Mouse (Mus musculus) gastrocnemius, adult 18-20 months (tissue): ENCODE results near the gene Pla2g10. TPM values are rescaled to one million over a fixed set of nuclear protein-coding genes. Genes with fewer than 3 reads are reported as not detected.
A peak's percentile ranks its signal among the peaks of the same experiment; 100 is the strongest.
"Not testable (repeated sequence)": the region's sequence is repeated elsewhere in the genome, so short reads cannot be mapped to it uniquely, and the experiment has no call there.

Experiments used
- DNase-seq: peaks from one replicate; pipeline ENCODE4 v3.0.0; 2021; ENCODE audit warnings: low spot score
- long read RNA-seq, 2 experiments: library from polyadenylated mRNA; stranded (forward); transcript quantifications; one replicate each; pipeline ENCODE4 v2.0.0; 2021
- total RNA-seq, 2 experiments: library from RNA; stranded (reverse); gene quantifications; 2 replicates each; pipeline ENCODE4 v1.2.3; 2021

Pla2g10 gene
- not detected for total RNA-seq
- long read RNA-seq, experiment 1, partial matches to known transcripts = 0 of 1 reads
- long read RNA-seq, experiment 1, other reads (novel, unspliced or antisense) = 1 of 1 reads
- long read RNA-seq, experiment 2, partial matches to known transcripts = 0 of 2 reads
- long read RNA-seq, experiment 2, other reads (novel, unspliced or antisense) = 2 of 2 reads

DNA sequence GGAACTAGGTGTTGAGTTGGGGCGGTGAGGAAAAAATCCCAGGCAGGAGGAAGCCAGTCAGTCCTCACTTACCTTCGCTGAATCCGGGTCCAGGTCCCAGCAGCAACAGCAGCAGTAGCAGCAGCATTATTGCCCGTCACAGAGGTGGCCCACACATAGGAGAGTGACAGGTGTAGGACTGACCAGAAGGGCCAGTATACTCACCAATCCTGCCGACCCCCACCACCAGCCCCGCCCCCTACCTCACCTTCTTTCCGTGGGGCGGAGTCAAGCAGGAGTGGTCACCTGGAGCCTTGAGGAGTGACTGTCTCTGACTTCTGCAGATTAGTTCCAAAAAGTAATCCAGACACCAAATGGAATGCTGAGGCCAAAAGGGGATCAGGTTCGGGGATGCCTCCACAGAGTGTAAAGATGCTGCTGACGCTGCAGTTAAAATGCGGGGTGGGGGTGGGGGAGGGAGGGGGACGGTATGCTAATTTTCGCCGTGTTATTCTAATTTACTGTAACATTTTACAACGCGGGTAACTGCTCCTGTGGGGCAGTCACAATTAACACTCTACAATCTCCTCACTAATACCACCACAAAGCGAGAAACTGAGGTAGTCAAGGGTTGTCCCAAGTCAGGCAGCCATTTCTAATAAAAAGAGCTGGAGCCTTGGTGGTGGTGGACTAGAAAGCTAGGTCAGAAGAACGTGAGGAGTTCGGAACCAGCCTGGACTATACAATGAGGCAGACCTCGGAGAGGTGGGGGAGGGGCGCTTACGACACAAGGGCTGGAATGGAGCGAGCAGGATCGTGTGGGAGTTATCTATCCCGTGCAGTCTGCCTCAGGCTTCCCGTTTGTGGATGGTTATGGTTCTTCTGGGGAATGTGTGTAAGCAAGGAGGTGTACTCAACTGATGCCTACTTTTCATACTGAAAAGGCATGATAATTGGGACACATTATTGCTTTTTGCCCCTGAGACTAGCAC is at the start of gene Pla2g10:
TSS of gene Pla2g10 (minus strand) at position 699 of the 971 bp plus-strand sequence.
- DNase-seq = no peak

GRCm38 (mm10) chr16:13774651-13775050 is 43.9 kb upstream of the Pla2g10 start:
- DNase-seq = not testable (repeated sequence)

- not testable (repeated sequence) for DNase-seq
Measured at GRCm38 (mm10) chr16:13774011-13774410, 43.2 kb upstream of the Pla2g10 start.

GRCm38 (mm10) chr16:13772051-13772450 is 41.3 kb upstream of the Pla2g10 start:
- DNase-seq = not testable (repeated sequence)

DNA sequence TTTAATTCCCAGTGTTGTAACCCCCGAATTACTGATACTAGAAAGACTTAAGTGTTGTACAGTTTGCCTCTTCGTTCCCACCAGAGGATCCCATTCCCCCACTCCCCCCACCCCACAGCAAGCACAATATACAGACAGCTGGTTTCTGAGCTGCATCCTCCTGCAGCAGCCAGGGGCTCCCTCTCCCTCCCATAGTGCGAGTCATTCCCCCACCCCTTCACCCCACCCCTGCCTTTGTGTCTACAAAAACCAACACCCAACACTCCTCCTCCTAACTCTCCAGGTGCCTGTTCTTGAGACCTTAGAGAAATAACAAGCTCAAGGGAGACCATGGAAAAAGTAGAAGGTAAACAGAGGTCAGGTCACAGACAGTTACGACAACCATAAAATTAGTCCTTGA is 40.8 kb upstream of the Pla2g10 start:
- DNase-seq = not testable (repeated sequence)

- no peak for DNase-seq
Measured at GRCm38 (mm10) chr16:13766367-13766766, 35.6 kb upstream of the Pla2g10 start.

GRCm38 (mm10) chr16:13764519-13764918 is 33.7 kb upstream of the Pla2g10 start:
- DNase-seq = no peak

- not testable (repeated sequence) for DNase-seq
Measured at GRCm38 (mm10) chr16:13762807-13763206, 32.0 kb upstream of the Pla2g10 start.

DNA sequence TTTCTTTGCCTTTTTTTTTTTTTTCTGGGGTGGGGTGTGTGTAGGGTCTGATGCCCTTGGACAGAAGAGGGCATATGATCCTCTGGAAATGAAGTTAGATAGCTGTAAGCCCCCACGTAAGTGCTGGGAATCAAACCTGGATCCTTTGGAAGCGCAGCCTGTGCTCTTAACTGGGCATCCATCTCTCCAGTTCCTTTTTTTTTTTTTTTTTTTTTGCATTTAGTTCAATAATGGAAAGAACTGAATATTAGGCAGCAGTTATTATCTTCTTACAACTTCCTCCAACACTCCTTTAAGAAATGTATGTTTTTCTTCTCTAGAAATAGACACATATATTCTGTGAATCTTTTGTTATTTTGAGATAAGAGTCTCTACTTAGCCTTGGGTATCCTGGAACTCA is 27.0 kb upstream of the Pla2g10 start:
- no peak for DNase-seq

DNA sequence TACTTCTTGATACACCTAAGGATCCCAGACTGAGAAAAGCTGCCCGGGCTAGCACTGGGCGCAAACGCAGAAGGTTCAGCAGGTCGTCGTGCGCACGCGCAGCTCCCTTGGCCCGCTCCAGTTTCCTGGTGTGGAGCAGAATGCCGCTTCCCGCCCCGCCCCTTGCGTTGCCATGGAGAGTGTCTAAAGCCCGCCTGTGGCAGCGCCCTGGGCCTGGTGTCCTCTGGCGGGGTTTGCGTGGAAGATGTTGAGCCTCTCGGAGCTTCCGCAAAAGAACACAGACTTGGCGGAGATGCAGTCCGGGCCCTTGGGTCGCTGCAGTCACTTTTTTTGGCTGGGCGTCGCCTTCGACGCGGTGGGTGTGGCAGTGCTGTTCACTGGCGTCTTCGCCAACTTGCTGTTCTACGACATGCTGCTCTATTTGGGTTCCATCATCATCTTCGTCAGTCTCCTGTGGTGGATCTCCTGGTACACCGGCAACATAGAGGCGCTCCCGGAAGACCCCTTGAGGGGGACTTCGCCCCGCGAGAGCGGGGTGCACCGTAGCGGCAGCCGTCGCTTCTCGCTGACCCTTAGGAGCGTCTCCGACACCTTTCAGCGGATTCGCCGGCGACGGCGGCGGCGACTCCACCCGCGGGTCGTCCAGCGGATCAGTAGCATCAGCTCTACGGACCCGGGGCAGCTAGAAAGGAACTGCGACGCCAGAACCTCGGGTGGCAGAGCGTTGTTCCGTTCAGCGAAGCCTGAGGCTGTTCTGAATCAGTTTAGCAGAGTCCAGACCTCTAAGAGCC is 23.8 kb upstream of the Pla2g10 start:
- DNase-seq = peak; percentile 95

DNA sequence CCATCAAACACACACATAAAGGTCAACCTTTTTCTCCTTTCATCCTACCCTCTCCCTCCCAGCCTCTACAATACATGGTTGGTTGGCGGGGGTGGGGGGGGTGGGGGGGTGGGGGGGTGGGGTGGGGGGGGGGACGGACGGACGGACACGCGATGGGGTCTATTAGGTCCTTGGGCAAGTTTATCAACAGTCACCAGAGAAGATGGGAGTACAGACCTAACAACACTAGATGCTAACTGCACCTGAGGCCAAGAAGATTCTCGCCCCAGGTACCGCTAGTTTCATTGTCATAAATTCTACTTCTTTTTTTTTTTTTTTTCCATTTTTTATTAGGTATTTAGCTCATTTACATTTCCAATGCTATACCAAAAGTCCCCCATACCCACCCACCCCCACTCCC is 23.2 kb upstream of the Pla2g10 start:
- no peak for DNase-seq

- DNase-seq = no peak
Measured at GRCm38 (mm10) chr16:13750626-13751025, 19.8 kb upstream of the Pla2g10 start.

GRCm38 (mm10) chr16:13749981-13750380 is 19.2 kb upstream of the Pla2g10 start:
- no peak for DNase-seq

DNA sequence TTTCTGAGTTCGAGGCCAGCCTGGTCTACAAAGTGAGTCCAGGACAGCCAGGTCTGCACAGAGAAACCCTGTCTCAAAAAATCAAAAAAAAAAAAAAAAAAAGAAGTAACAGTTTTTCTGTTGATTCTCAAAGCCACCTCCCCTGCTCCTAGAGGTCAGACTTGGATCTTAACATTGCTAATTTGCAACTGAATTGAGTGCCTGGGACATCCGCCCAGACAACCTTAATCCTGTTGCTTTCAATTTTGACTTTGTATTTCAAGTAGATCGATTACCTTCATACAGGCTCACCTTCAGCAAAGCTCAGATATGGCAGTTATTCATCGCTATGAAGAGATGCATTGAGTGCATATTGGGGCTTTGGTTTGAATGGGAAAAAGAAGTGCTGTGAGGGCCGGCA is 18.5 kb upstream of the Pla2g10 start:
- no peak for DNase-seq

GRCm38 (mm10) chr16:13748813-13749212 is 18.0 kb upstream of the Pla2g10 start:
- not testable (repeated sequence) for DNase-seq

- no peak for DNase-seq
Measured at GRCm38 (mm10) chr16:13748124-13748523, 17.3 kb upstream of the Pla2g10 start.

DNA sequence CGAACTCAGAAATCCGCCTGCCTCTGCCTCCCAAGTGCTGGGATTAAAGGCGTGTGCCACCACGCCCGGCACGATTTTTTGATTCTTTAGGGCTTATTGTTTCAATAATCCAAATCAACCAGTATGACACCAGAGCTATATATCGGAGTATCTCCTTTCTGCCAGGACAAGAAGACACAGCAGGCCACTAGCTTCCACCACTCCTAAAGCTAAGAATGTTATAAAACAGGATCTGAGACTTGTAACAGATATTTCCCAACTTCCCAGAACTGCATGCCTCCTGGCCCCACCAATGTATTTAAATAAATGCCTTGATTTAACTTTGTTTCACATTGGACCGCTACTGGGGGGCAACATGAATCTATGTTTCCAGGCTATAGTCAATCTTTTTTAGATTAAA is 16.9 kb upstream of the Pla2g10 start:
- DNase-seq = no peak

- DNase-seq = no peak
Measured at GRCm38 (mm10) chr16:13740844-13741243, 10.1 kb upstream of the Pla2g10 start.

- not testable (repeated sequence) for DNase-seq
Measured at GRCm38 (mm10) chr16:13739044-13739443, 8.3 kb upstream of the Pla2g10 start.

DNA sequence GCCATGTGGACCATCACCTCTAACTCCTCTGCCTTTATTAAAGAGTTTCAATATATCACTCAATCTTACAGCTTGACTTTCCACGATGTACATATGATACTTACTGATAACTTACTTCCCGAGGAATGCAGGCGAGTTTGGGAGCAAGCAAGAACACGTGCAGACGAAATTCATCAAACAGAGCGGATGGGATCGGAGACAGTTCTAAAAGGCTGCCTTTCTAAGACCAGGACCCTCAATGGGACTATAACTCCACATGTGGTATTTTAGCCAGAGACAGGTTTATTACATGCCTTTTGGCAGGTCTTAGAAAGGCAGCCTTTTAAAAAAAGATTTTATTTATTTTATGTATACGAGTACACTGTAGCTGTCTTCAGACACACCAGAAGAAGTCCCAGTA is 5.2 kb upstream of the Pla2g10 start:
- DNase-seq = no peak

DNA sequence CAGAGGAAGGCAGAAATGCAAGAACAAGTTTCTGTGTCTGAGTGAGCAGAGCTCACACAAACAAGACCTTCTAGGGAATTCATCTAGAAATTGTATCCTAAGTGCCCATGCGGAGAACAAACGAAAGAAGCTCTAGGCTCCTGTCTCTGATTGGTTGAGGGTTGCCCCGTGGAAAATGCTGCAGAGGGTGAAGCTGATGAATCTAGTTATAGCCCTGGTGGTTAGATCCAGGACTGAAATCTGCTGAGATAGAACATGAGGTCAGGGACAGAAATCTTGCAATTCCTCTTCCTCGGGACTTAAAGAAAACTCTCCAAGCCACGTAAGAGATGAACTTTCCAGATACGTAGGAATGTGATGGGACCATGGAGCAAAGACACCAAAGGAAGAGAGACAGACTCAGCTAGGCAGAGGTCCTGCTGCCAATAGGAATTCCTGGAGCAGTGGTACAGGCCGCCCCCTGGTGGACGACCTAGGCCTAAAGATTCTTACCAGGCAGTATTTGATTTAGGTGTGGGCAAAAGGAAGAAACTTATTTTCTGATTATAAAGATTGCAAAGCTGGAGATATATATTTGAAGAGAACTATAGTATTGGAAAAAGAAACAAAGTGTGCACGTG is 2.8 kb upstream of the Pla2g10 start:
- peak; percentile 69 for DNase-seq
